8 mouse cellular contexts compared by ENCODE assay signal in the genomic region with DNA sequence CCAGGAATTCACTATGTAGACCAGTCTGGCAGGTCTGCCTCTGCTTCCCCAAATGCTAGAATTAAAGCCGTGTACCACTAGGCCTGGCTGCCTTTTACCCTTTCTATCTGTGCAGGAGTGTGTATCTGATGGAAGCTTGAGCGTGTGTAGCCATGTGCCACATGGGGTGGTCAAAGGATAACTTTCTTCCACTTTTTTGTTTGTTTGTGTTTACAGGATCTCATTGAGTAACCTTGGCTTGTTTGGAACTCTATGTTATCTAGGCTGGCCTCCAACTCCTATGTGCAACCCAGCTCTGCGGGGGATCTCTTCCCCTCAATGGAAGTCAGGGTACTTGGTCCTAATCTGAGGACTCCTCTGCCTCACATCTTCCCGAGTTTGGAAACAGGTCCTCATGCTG. TPM values are rescaled to one million over a fixed set of nuclear protein-coding genes. Genes with fewer than 3 reads are reported as not detected.
A peak's percentile ranks its signal among the peaks of the same experiment; 100 is the strongest.
DNase-seq lines count a peak whose midpoint lies in the region; ATAC-seq lines count a peak whose summit lies in the region.

No protein-coding gene starts in this region.

- peak overlapping the region; percentile 7; the same call in 1 of the 2 replicates for H3K4me3 ChIP-seq in kidney, embryonic 14.5 days (ENCODE audit: low read length)
- no peak overlapping the region; the same call in 1 of the 2 replicates for H3K4me3 ChIP-seq in hindbrain, embryonic 16.5 days (ENCODE audit: low read length)
- no peak overlapping the region for H3K4me3 ChIP-seq in midbrain, embryonic 14.5 days (replicated peaks; ENCODE audit: low read depth, low read length)

- H3K4me2 ChIP-seq in kidney, embryonic 14.5 days (replicated peaks; ENCODE audit: low read depth, low read length) = peak overlapping the region; percentile 81
- H3K4me2 ChIP-seq in hindbrain, embryonic 16.5 days (ENCODE audit: low read length) = peak overlapping the region; percentile 85
- peak overlapping the region; percentile 72 for H3K4me2 ChIP-seq in midbrain, embryonic 14.5 days (ENCODE audit: low read length)

- H3K36me3 ChIP-seq in kidney, embryonic 14.5 days (ENCODE audit: control insufficient read depth, insufficient read depth, low read length) = no peaks in the 10 kb centered on the region
- H3K36me3 ChIP-seq in hindbrain, embryonic 16.5 days (ENCODE audit: control insufficient read depth, insufficient read depth, low read length) = no peaks in the 10 kb centered on the region
- H3K36me3 ChIP-seq in midbrain, embryonic 14.5 days (ENCODE audit: control insufficient read depth, insufficient read depth, low read length) = no peaks in the 10 kb centered on the region

- no peaks in the 10 kb centered on the region for H3K9me3 ChIP-seq in kidney, embryonic 14.5 days (ENCODE audit: control insufficient read depth, low read length)
- no peaks in the 10 kb centered on the region for H3K9me3 ChIP-seq in hindbrain, embryonic 16.5 days (ENCODE audit: control insufficient read depth, low read length)
- no peaks in the 10 kb centered on the region for H3K9me3 ChIP-seq in midbrain, embryonic 14.5 days (ENCODE audit: control insufficient read depth, low read length)

- H3K27me3 ChIP-seq in kidney, embryonic 14.5 days (ENCODE audit: control insufficient read depth, insufficient read depth, low read length) = no peaks in the 10 kb centered on the region
- no peaks in the 10 kb centered on the region for H3K27me3 ChIP-seq in hindbrain, embryonic 16.5 days (replicated peaks; ENCODE audit: control insufficient read depth, insufficient read depth, low read length)
- no peaks in the 10 kb centered on the region for H3K27me3 ChIP-seq in midbrain, embryonic 14.5 days (ENCODE audit: control insufficient read depth, insufficient read depth, low read length)

- peaks cover 16% of the 10 kb centered on the region for H3K4me1 ChIP-seq in kidney, embryonic 14.5 days (ENCODE audit: control insufficient read depth, insufficient read depth, low read length)
- peaks cover 21% of the 10 kb centered on the region for H3K4me1 ChIP-seq in hindbrain, embryonic 16.5 days (ENCODE audit: control insufficient read depth, insufficient read depth, low read depth, low read length)
- H3K4me1 ChIP-seq in midbrain, embryonic 14.5 days (ENCODE audit: control insufficient read depth, insufficient read depth, low read length) = peaks cover 20% of the 10 kb centered on the region

- WGBS in kidney, embryonic 14.5 days = 54% methylated on average over 4 of the region's 4 CpGs
- WGBS in hindbrain, embryonic 16.5 days = 51% methylated on average over 4 of the region's 4 CpGs
- 44% methylated on average over 4 of the region's 4 CpGs for WGBS in midbrain, embryonic 14.5 days

- ATAC-seq in kidney, embryonic 14.5 days (ENCODE audit: low FRiP score, low TSS enrichment) = no peak
- ATAC-seq in hindbrain, embryonic 16.5 days = no peak
- ATAC-seq in midbrain, embryonic 14.5 days (ENCODE audit: low FRiP score, low TSS enrichment) = no peak

- no peak for DNase-seq in kidney, postnatal 25 days
- peak; percentile 51 for DNase-seq in cerebellum, adult 9-10 months
- no peak for DNase-seq in midbrain, embryonic 14.5 days
- no peak for DNase-seq in frontal cortex, postnatal 36 days (ENCODE audit: low spot score in 2 of 2)
- DNase-seq in adrenal gland, adult 18-20 months (ENCODE audit: low spot score in 2 of 2) = no peak
- no peak for DNase-seq in lung, adult 18-20 months

- H3K9ac ChIP-seq in kidney, embryonic 14.5 days (ENCODE audit: low read depth, low read length) = no peak overlapping the region; the same call in 1 of the 2 replicates
- peak overlapping the region; percentile 89; the same call in 1 of the 2 replicates for H3K9ac ChIP-seq in hindbrain, embryonic 16.5 days (ENCODE audit: low read depth, low read length)
- H3K9ac ChIP-seq in midbrain, embryonic 14.5 days (replicated peaks; ENCODE audit: low read length) = no peak overlapping the region

- no peak overlapping the region for H3K27ac ChIP-seq in kidney, embryonic 14.5 days (ENCODE audit: low read depth, low read length)
- H3K27ac ChIP-seq in hindbrain, embryonic 16.5 days (ENCODE audit: low read depth, low read length) = no peak overlapping the region
- H3K27ac ChIP-seq in midbrain, embryonic 14.5 days (replicated peaks; ENCODE audit: low read depth, low read length) = no peak overlapping the region

RNA-seq across cellular contexts. Expression of a gene that starts 1.1 kb away (rescaled TPM):
- polyA plus RNA-seq in kidney, embryonic 14.5 days (2014; fragmentation: Nextera tagmentation; extraction: Ambion mirVana) = 72.4 and 80.5 TPM in 2 replicates
- polyA plus RNA-seq in hindbrain, embryonic 16.5 days (2015; fragmentation: Nextera tagmentation; extraction: Ambion mirVana) = 59.2 and 60.1 TPM in 2 replicates
- polyA plus RNA-seq in midbrain, embryonic 14.5 days (2014; fragmentation: Nextera tagmentation; extraction: Ambion mirVana) = 67.5 and 75.2 TPM in 2 replicates
- 100 to 1,000 TPM in 1 of 2 experiments, 10 to 100 TPM in 1; 92.7 to 117 TPM for total RNA-seq in adrenal gland, adult 18-20 months (2021)

RNA-seq across cellular contexts. Expression of a gene that starts 49.2 kb away (rescaled TPM):
- polyA plus RNA-seq in kidney, embryonic 14.5 days (2014; fragmentation: Nextera tagmentation; extraction: Ambion mirVana) = 11.4 and 15.3 TPM in 2 replicates
- 14.7 and 15.0 TPM in 2 replicates for polyA plus RNA-seq in hindbrain, embryonic 16.5 days (2015; fragmentation: Nextera tagmentation; extraction: Ambion mirVana)
- polyA plus RNA-seq in midbrain, embryonic 14.5 days (2014; fragmentation: Nextera tagmentation; extraction: Ambion mirVana) = 8.5 and 9.0 TPM in 2 replicates
- 10 to 100 TPM; 25.7 to 37.2 TPM for total RNA-seq in adrenal gland, adult 18-20 months (2021)
